Mouse (Mus musculus) C2C12 (cell line): Measurements from ENCODE around the gene Vwa5b2. TPM values are rescaled to one million over a fixed set of nuclear protein-coding genes. Genes with fewer than 3 reads are reported as not detected.

Experiments used
- H3K27me3 ChIP-seq: one replicate; pipeline ENCODE4 v1.6.1; 2011; ENCODE audit not compliant: control insufficient read depth, insufficient read depth, insufficient read length
- H3K36me3 ChIP-seq: one replicate; pipeline ENCODE4 v1.6.1; 2011; ENCODE audit not compliant: control insufficient read depth, insufficient read depth
- H3K4me3 ChIP-seq: one replicate; pipeline ENCODE4 v1.5.1; 2011; ENCODE audit warnings: mild to moderate bottlenecking, control low read depth; ENCODE audit not compliant: poor library complexity, insufficient read depth, severe bottlenecking
- H3K79me2 ChIP-seq: one replicate; pipeline ENCODE4 v1.6.1; 2011; ENCODE audit not compliant: control insufficient read depth, insufficient read depth
- H3K79me3 ChIP-seq: one replicate; pipeline ENCODE4 v1.6.1; 2011; ENCODE audit warnings: low read depth, control low read depth
- H3ac ChIP-seq: one replicate; pipeline ENCODE3; 2011; ENCODE audit warnings: low read depth; ENCODE audit not compliant: control insufficient read depth, insufficient read length
- CEBPB ChIP-seq: IDR thresholded peaks from one replicate; pipeline ENCODE4 v1.6.1; 2011; ENCODE audit warnings: low read depth, mild to moderate bottlenecking, control low read depth, moderate library complexity
- CTCF ChIP-seq: IDR thresholded peaks from one replicate; pipeline ENCODE4 v1.5.1; 2011; ENCODE audit not compliant: control insufficient read depth, insufficient read depth, insufficient read length
- FOSL1 ChIP-seq: IDR thresholded peaks from one replicate; pipeline ENCODE4 v1.8.0; 2011; ENCODE audit warnings: mild to moderate bottlenecking, low read length; ENCODE audit not compliant: poor library complexity, insufficient read depth, severe bottlenecking
- MAX ChIP-seq: IDR thresholded peaks from one replicate; pipeline ENCODE4 v1.6.1; 2011; ENCODE audit warnings: mild to moderate bottlenecking, control low read depth
- MYOD1 ChIP-seq: IDR thresholded peaks from one replicate; pipeline ENCODE4 v1.6.1; 2011; ENCODE audit warnings: low read depth; ENCODE audit not compliant: control insufficient read depth, insufficient read length
- MYOG ChIP-seq: IDR thresholded peaks from one replicate; pipeline ENCODE4 v1.6.1; 2011; ENCODE audit not compliant: control insufficient read depth, insufficient read length; ENCODE audit errors: extremely low read depth
- USF1 ChIP-seq: IDR thresholded peaks from one replicate; pipeline ENCODE4 v1.6.1; 2011; ENCODE audit warnings: low read depth, mild to moderate bottlenecking, control low read depth, moderate library complexity
- long read RNA-seq, 2 experiments: library from polyadenylated mRNA; unstranded; transcript quantifications; one replicate each; pipeline ENCODE4 v2.0.0; 2019 to 2020
- polyA plus RNA-seq: library from polyadenylated mRNA; unstranded; fragments of >200 nt; fragmentation: generic; extraction: Trizol; gene quantifications from one replicate; pipeline ENCODE4 v1.2.1, GENCODE M21; 2012; ENCODE audit warnings: missing spikeins

Gene Vwa5b2
- polyA plus RNA-seq = 0.11 TPM
- long read RNA-seq, experiment 1 = 0 reads
- long read RNA-seq, experiment 2 = 0 reads

GRCm38 (mm10) chr16:20589366-20589938 lies at the start of gene Vwa5b2:
Vwa5b2 (plus strand) TSS chr16:20589471.
- H3K36me3 ChIP-seq = no peaks in the 10 kb centered on the region
- no peaks in the 10 kb centered on the region for H3K79me3 ChIP-seq
- TF ChIP-seq MAX = no peak
- TF ChIP-seq USF1 = no peak
- no peak for TF ChIP-seq FOSL1
- no peak for TF ChIP-seq MYOD1
- no peak for TF ChIP-seq MYOG
- TF ChIP-seq CEBPB = no peak
- TF ChIP-seq CTCF = no peak
- no peak within 1 kb of the TSS for H3K4me3 ChIP-seq
- H3K27me3 ChIP-seq = peaks cover 63% of the 10 kb centered on the region
- no peaks in the 10 kb centered on the region for H3K79me2 ChIP-seq
- H3ac ChIP-seq = peak within 1 kb of the TSS; percentile 25

- Histone ChIP-seq H3K79me2 (peaks cover 48% of the 10 kb centered on the region), H3K79me3 (peaks cover 39% of the 10 kb centered on the region), H3K27me3 (no peaks in the 10 kb centered on the region), H3K4me3 (no peak overlapping the region), H3K36me3 (peaks cover 66% of the 10 kb centered on the region), H3ac (no peak overlapping the region)
- no peak for TF ChIP-seq FOSL1
- no peak for TF ChIP-seq MYOG
- no peak for TF ChIP-seq MYOD1
Observed at GRCm38 (mm10) chr16:20539649-20540048, 49.6 kb upstream of the Vwa5b2 start.

GRCm38 (mm10) chr16:20540438-20540837 lies 48.8 kb upstream of the Vwa5b2 start:
- no peaks in the 10 kb centered on the region for H3K27me3 ChIP-seq
- H3K36me3 ChIP-seq = peaks cover 73% of the 10 kb centered on the region
- H3ac ChIP-seq = no peak overlapping the region
- no peak for TF ChIP-seq MYOG
- TF ChIP-seq MAX = no peak
- TF ChIP-seq USF1 = no peak
- no peak for TF ChIP-seq CTCF
- TF ChIP-seq CEBPB = no peak
- no peak for TF ChIP-seq MYOD1
- TF ChIP-seq FOSL1 = no peak
- H3K79me3 ChIP-seq = peaks cover 39% of the 10 kb centered on the region
- peaks cover 47% of the 10 kb centered on the region for H3K79me2 ChIP-seq
- no peak overlapping the region for H3K4me3 ChIP-seq

GRCm38 (mm10) chr16:20545696-20546095 lies 43.6 kb upstream of the Vwa5b2 start:
- H3K79me3 ChIP-seq = peaks cover 14% of the 10 kb centered on the region
- H3K36me3 ChIP-seq = peaks cover 53% of the 10 kb centered on the region
- H3ac ChIP-seq = no peak overlapping the region
- no peak overlapping the region for H3K4me3 ChIP-seq
- H3K27me3 ChIP-seq = no peaks in the 10 kb centered on the region
- H3K79me2 ChIP-seq = peaks cover 15% of the 10 kb centered on the region
- TF ChIP-seq MYOG (no peak), MAX (no peak), CTCF (no peak), FOSL1 (no peak), CEBPB (no peak), MYOD1 (no peak), USF1 (no peak)

- Histone ChIP-seq H3ac (no peak overlapping the region), H3K79me2 (peaks cover 15% of the 10 kb centered on the region), H3K79me3 (peaks cover 12% of the 10 kb centered on the region), H3K27me3 (no peaks in the 10 kb centered on the region), H3K36me3 (peaks cover 53% of the 10 kb centered on the region), H3K4me3 (peak overlapping the region; percentile 66)
- TF ChIP-seq MYOD1 = no peak
- no peak for TF ChIP-seq USF1
- TF ChIP-seq FOSL1 = no peak
- no peak for TF ChIP-seq MYOG
- TF ChIP-seq CEBPB = no peak
- no peak for TF ChIP-seq CTCF
- TF ChIP-seq MAX = no peak
Observed at GRCm38 (mm10) chr16:20547423-20547822, 41.8 kb upstream of the Vwa5b2 start.
